Mouse (Mus musculus): Measurements from ENCODE around the gene Clasrp.

GRCm38 (mm10) chr7:19632275-19632674 lies 28.0 kb upstream of the Clasrp start:
- TF ChIP-seq CTCF (conservative IDR thresholded peaks at IDR 0.05; ENCODE audit: insufficient read depth, insufficient read length, low read depth, low read length) (no peak), POLR2A (IDR thresholded peaks at IDR 0.05; ENCODE audit: low read depth, low read length) (no peak)
